Mouse (Mus musculus) midbrain, embryonic 16.5 days (tissue): ENCODE measurements at regions not wholly inside any gene's neighbourhood (a gene's known extent, or its start where the extent isn't known, plus 50 kb on each side); places are given as distances from the start of the nearest gene placed in this dataset.

Experiments used
- ATAC-seq: fragments of 200-750 bp; cut with Nextera tagmentation; 2 replicates; pipeline ENCODE4 v1.8.0; 2017; ENCODE audit warnings: moderate TSS enrichment
- H3K27ac ChIP-seq: fragments of 300-500 bp; sonication (generic); 2 replicates; pipeline ENCODE4 v1.5.1; 2014; ENCODE audit warnings: mild to moderate bottlenecking, low read length, mixed read lengths
- H3K27me3 ChIP-seq: fragments of 300-500 bp; sonication (generic); 2 replicates; pipeline ENCODE4 v1.6.1; 2014; ENCODE audit warnings: low read depth, low read length, mixed read lengths; ENCODE audit not compliant: control insufficient read depth, insufficient read depth
- H3K36me3 ChIP-seq: fragments of 300-500 bp; sonication (generic); 2 replicates; pipeline ENCODE4 v1.6.1; 2014; ENCODE audit warnings: mild to moderate bottlenecking, low read length, moderate library complexity, mixed read lengths; ENCODE audit not compliant: control insufficient read depth, insufficient read depth
- H3K4me1 ChIP-seq: fragments of 300-500 bp; sonication (generic); 2 replicates; pipeline ENCODE4 v1.6.1; 2014; ENCODE audit warnings: mild to moderate bottlenecking, low read length, mixed read lengths; ENCODE audit not compliant: control insufficient read depth, insufficient read depth
- H3K4me2 ChIP-seq: fragments of 300-500 bp; sonication (generic); 2 replicates; pipeline ENCODE4 v1.6.1; 2014; ENCODE audit warnings: mild to moderate bottlenecking, low read length, mixed read lengths
- H3K4me3 ChIP-seq: fragments of 300-500 bp; sonication (generic); 2 replicates; pipeline ENCODE4 v1.5.1; 2014; ENCODE audit warnings: low read depth, mild to moderate bottlenecking, low read length, moderate library complexity, mixed read lengths
- H3K9ac ChIP-seq: fragments of 300-500 bp; sonication (generic); 2 replicates; pipeline ENCODE4 v1.6.1; 2014; ENCODE audit warnings: low read depth, low read length, mixed read lengths
- H3K9me3 ChIP-seq: fragments of 300-500 bp; sonication (generic); replicated peaks from 2 replicates; pipeline ENCODE4 v1.6.1; 2014; ENCODE audit warnings: mild to moderate bottlenecking, low read length, mixed read lengths; ENCODE audit not compliant: control insufficient read depth, poor library complexity, severe bottlenecking
- WGBS: fragments of 180-500 bp; shearing (Covaris S2); extraction: QIAGEN DNeasy Blood & Tissue Kit; methylation state at CpG from one replicate; pipeline ENCODE4 v1.1.7; 2014; 5-methylcytosine and 5-hydroxymethylcytosine counted together

- Histone ChIP-seq H3K9me3 (no peaks in the 10 kb centered on the region), H3K36me3 (no peaks in the 10 kb centered on the region), H3K4me2 (no peak overlapping the region), H3K27me3 (no peaks in the 10 kb centered on the region), H3K4me1 (no peaks in the 10 kb centered on the region), H3K27ac (no peak overlapping the region), H3K9ac (no peak overlapping the region), H3K4me3 (no peak overlapping the region)
- no peak for ATAC-seq
- WGBS: 41% methylated on average over 1 of the region's 1 CpGs
Observed at GRCm38 (mm10) chr8:8037929-8038328, 623.1 kb downstream of the Efnb2 start.

GRCm38 (mm10) chr8:8011151-8011550, 649.9 kb downstream of the Efnb2 start:
- Histone ChIP-seq H3K27me3 (no peaks in the 10 kb centered on the region), H3K9ac (no peak overlapping the region), H3K4me1 (no peaks in the 10 kb centered on the region), H3K36me3 (no peaks in the 10 kb centered on the region), H3K27ac (no peak overlapping the region), H3K4me3 (no peak overlapping the region), H3K4me2 (no peak overlapping the region), H3K9me3 (no peaks in the 10 kb centered on the region)
- no peak for ATAC-seq
- WGBS: 61% methylated on average over 4 of the region's 4 CpGs

GRCm38 (mm10) chr8:7994905-7995304, 666.1 kb downstream of the Efnb2 start:
- H3K4me1 ChIP-seq: no peaks in the 10 kb centered on the region
- no peak overlapping the region for H3K27ac ChIP-seq
- ATAC-seq: no peak
- no peak overlapping the region for H3K4me2 ChIP-seq
- no peaks in the 10 kb centered on the region for H3K9me3 ChIP-seq
- no peak overlapping the region for H3K9ac ChIP-seq
- WGBS: 65% methylated on average over 2 of the region's 2 CpGs
- no peak overlapping the region for H3K4me3 ChIP-seq
- no peaks in the 10 kb centered on the region for H3K36me3 ChIP-seq
- no peaks in the 10 kb centered on the region for H3K27me3 ChIP-seq

- Histone ChIP-seq H3K27me3 (no peaks in the 10 kb centered on the region), H3K4me2 (no peak overlapping the region), H3K9ac (no peak overlapping the region), H3K36me3 (no peaks in the 10 kb centered on the region), H3K4me1 (no peaks in the 10 kb centered on the region), H3K27ac (no peak overlapping the region), H3K4me3 (no peak overlapping the region), H3K9me3 (no peaks in the 10 kb centered on the region)
- 79% methylated on average over 3 of the region's 3 CpGs for WGBS
- ATAC-seq: no peak
Observed at GRCm38 (mm10) chr8:7988820-7989219, 672.2 kb downstream of the Efnb2 start.

- Histone ChIP-seq H3K9ac (no peak overlapping the region), H3K4me1 (no peaks in the 10 kb centered on the region), H3K4me2 (no peak overlapping the region), H3K36me3 (no peaks in the 10 kb centered on the region), H3K9me3 (no peaks in the 10 kb centered on the region), H3K4me3 (no peak overlapping the region), H3K27me3 (no peaks in the 10 kb centered on the region), H3K27ac (no peak overlapping the region)
- ATAC-seq: no peak
- 82% methylated on average over 6 of the region's 6 CpGs for WGBS
Observed at GRCm38 (mm10) chr8:7977020-7977419, 684.0 kb downstream of the Efnb2 start.

GRCm38 (mm10) chr8:7973791-7974190, 687.3 kb downstream of the Efnb2 start:
- H3K27ac ChIP-seq: no peak overlapping the region
- H3K9ac ChIP-seq: no peak overlapping the region
- H3K4me2 ChIP-seq: no peak overlapping the region
- no peaks in the 10 kb centered on the region for H3K4me1 ChIP-seq
- H3K4me3 ChIP-seq: no peak overlapping the region
- H3K36me3 ChIP-seq: no peaks in the 10 kb centered on the region
- 96% methylated on average over 4 of the region's 4 CpGs for WGBS
- no peaks in the 10 kb centered on the region for H3K9me3 ChIP-seq
- no peaks in the 10 kb centered on the region for H3K27me3 ChIP-seq
- ATAC-seq: no peak

GRCm38 (mm10) chr8:7964276-7964675, 696.8 kb downstream of the Efnb2 start:
- H3K27me3 ChIP-seq: no peaks in the 10 kb centered on the region
- no peak overlapping the region for H3K9ac ChIP-seq
- H3K36me3 ChIP-seq: no peaks in the 10 kb centered on the region
- no peak for ATAC-seq
- no peak overlapping the region for H3K27ac ChIP-seq
- no peak overlapping the region for H3K4me3 ChIP-seq
- no peaks in the 10 kb centered on the region for H3K9me3 ChIP-seq
- no peak overlapping the region for H3K4me2 ChIP-seq
- no peaks in the 10 kb centered on the region for H3K4me1 ChIP-seq
- WGBS: 75% methylated on average over 2 of the region's 2 CpGs

- Histone ChIP-seq H3K9ac (no peak overlapping the region), H3K27me3 (no peaks in the 10 kb centered on the region), H3K36me3 (no peaks in the 10 kb centered on the region), H3K4me1 (no peaks in the 10 kb centered on the region), H3K27ac (no peak overlapping the region), H3K4me3 (no peak overlapping the region), H3K4me2 (no peak overlapping the region), H3K9me3 (no peaks in the 10 kb centered on the region)
- ATAC-seq: no peak
Observed at GRCm38 (mm10) chr8:7956745-7957144, 704.3 kb downstream of the Efnb2 start.

- H3K4me3 ChIP-seq: no peak overlapping the region
- no peak overlapping the region for H3K4me2 ChIP-seq
- WGBS: 90% methylated on average over 3 of the region's 3 CpGs
- H3K9me3 ChIP-seq: no peaks in the 10 kb centered on the region
- no peak overlapping the region for H3K9ac ChIP-seq
- ATAC-seq: no peak
- H3K27ac ChIP-seq: no peak overlapping the region
- no peaks in the 10 kb centered on the region for H3K36me3 ChIP-seq
- no peaks in the 10 kb centered on the region for H3K27me3 ChIP-seq
- H3K4me1 ChIP-seq: no peaks in the 10 kb centered on the region
Observed at GRCm38 (mm10) chr8:7954851-7955250, 706.2 kb downstream of the Efnb2 start.
